Mouse (Mus musculus): ENCODE data around the gene Cdh20. TPM values are rescaled to one million over a fixed set of nuclear protein-coding genes. Genes with fewer than 3 reads are reported as not detected.

Gene Cdh20
- polyA plus RNA-seq, 1 experiment from 2014 or later, result 2.3 TPM

- H3K27ac ChIP-seq (ENCODE audit: low read depth, low read length), result no peak overlapping the region
- H3K9ac ChIP-seq (replicated peaks; ENCODE audit: low read depth, low read length), result no peak overlapping the region
- no peak for ATAC-seq (ENCODE audit: low read depth)
- no peaks in the 10 kb centered on the region for H3K4me1 ChIP-seq (ENCODE audit: control insufficient read depth, insufficient read depth, low read length)
- WGBS, result 96% methylated on average over 3 of the region's 3 CpGs
- H3K4me3 ChIP-seq (ENCODE audit: low read depth, low read length), result no peak overlapping the region
- no peaks in the 10 kb centered on the region for H3K27me3 ChIP-seq (ENCODE audit: control insufficient read depth, insufficient read depth, low read length)
- no peaks in the 10 kb centered on the region for H3K9me3 ChIP-seq (ENCODE audit: control insufficient read depth, low read length)
- no peaks in the 10 kb centered on the region for H3K36me3 ChIP-seq (ENCODE audit: control insufficient read depth, insufficient read depth, low read length)
- H3K4me2 ChIP-seq (ENCODE audit: low read depth, low read length), result no peak overlapping the region
These were observed 273.3 kb downstream of the Cdh20 start for GRCm38 (mm10) chr1:105041668-105042067.
